Mouse (Mus musculus): ENCODE data around the gene Ceacam15.

Gene Ceacam15

DNA sequence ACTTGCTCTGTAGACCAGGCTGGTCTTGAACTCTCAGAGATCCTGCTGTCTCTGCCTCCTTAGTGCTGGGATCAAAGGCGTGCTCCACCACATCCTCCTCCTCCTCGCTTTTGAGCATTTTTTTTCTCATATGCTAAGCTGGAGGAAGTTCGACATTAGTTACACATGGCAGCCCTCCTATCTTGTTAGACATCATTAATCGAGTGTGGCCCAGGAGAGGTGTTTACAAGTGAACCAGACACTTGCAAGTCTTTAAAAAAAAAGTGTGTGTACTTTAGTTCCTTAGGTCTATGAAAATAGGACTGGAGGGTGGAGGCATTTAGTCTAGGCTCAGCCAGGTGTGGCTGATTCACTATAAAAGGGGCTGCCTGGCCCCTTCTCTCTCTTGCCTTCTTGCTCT lies 44.5 kb downstream of the Ceacam15 start:
- in situ Hi-C loops (cut with MboI, MseI), result loop anchor here (5.0 kb wide), 1 partner anchor 61 kb away; no protein-coding TSS in a partner anchor

- in situ Hi-C loops (cut with MboI, MseI), result loop anchor here (5.0 kb wide), 2 partner anchors 63 to 98 kb away; no protein-coding TSS in a partner anchor
These were observed 45.8 kb downstream of the Ceacam15 start for GRCm38 (mm10) chr7:16629598-16630296.

GRCm38 (mm10) chr7:16628096-16628771 lies 47.3 kb downstream of the Ceacam15 start:
- in situ Hi-C loops (cut with MboI, MseI), result loop anchor here (5.0 kb wide), 1 partner anchor 99 kb away; no protein-coding TSS in a partner anchor

DNA sequence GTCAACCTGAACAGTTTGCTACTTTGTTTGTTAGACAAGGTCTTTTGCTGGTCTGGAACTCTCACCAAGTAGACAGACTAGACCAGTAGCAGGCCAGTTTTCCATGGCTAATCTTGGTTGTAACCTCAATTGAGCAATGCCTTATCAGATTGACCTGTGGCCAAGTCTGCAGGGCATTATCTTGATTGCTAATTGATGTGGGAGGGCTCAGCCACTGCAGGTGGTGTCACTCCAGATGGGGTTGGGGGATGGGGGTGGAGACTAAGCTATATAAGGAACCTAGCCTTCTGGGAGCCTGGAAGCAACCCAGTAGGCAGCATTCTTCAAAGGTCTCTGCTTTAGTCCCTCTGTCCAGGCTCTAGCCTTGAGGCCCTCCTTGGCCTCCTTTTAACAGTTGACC lies 51.8 kb downstream of the Ceacam15 start:
- in situ Hi-C loops (cut with MboI, MseI), result no loop called here

DNA sequence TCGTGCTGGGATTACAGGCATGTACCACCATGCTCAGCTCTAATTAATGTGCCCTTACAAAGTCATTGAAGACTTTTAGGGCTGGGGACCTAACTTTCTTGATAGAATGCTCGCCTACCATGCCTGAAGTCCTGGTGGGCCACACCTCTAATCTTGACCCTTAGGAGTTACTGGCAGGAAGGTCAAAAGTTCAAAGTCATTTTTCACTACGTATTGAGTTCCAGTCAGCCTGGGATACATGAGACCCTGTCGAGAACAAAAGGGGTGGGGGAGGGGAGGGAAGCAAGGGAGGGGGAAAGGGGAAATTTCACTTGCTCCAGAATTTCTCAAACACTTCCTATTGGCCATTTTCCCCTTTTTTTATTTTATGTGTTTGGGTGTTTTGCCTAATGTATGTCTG lies 52.4 kb downstream of the Ceacam15 start:
- in situ Hi-C loops (cut with MboI, MseI), result no loop called here
